Mouse (Mus musculus) liver, adult 2 months (tissue): ENCODE data around the gene Atp8b4.
"Not testable (repeated sequence)": the region's sequence is repeated elsewhere in the genome, so short reads cannot be mapped to it uniquely, and the experiment has no call there.

Source experiments
- CTCF ChIP-seq: fragments of 200-500 bp; IDR thresholded peaks from 2 replicates; pipeline ENCODE4 v1.5.1; 2011; ENCODE audit warnings: low read depth, low read length, control low read depth
- POLR2A ChIP-seq: fragments of 200-500 bp; IDR thresholded peaks from 2 replicates; pipeline ENCODE4 v1.6.1; 2011; ENCODE audit warnings: low read length, control low read depth; ENCODE audit not compliant: insufficient read depth; ENCODE audit errors: extremely low read depth

DNA sequence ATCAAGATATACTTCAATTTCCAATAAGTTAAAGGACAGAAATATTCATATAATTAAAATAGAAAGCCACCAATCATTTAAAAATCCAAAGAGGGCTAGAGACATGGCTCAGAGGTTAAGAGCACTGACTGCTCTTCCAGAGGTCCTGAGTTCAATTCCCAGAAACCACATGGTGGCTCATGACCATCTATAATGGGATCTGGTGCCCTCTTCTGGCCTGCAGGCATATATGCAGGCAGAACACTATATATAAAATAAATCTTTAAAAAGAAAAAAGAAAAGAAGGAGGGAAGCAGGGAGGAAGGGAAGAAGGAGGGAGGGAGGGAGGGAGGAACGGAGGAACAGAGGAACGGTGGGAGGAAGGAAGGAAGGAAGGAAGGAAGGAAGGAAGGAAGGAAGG, 42.7 kb downstream of the Atp8b4 start:
- TF ChIP-seq CTCF, POLR2A: not testable (repeated sequence)
